Mouse (Mus musculus) thymus, postnatal 25 days (tissue): ENCODE results near the gene Samd14.

Source experiments
- DNase-seq: peaks from one replicate; pipeline ENCODE4 v3.0.0; 2022

The Samd14 gene

DNA sequence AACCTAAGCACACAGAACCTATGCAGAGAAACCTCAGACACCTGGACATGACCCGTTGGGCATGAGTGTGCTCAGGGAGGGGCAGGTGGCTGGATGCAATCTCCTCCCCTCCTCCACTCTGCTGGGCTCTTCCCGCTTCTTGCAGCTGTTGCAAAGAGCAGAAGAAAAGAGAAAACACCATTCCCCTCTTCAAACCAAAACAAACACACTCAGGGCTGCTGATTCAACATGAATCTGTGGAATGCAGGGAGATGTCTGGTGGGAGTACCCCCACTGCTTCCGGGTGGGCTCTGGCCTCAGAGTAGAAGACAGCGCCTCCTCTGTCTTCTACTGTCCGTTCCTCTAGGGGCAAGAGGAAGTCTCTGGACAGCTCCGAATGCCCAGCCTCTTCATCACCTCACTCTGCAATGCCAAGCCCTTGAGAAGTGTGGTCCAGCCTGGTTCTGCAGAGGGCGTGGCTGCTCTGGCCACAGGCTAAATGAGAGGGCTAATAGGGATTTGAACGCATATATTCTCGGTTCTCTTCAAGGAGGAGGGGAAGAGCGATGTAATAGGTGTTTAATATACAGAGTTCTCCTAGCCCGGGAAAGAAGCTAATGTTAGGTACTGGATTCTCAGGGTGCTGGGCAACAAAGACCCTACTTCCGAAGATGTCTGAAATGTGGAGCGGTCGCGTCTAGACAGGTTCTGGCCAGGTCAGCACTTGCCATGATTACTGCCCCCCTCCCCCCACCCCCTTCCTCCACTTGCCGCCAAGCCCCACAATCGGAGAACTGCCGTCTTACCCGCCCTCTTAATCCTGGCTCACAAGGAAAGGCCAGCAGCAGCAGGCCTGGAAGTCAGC lies 65.7 kb downstream of the Samd14 start:
- no peak for DNase-seq
